Mouse (Mus musculus) midbrain, embryonic 13.5 days (tissue): ENCODE data around the gene Serpini2. TPM values are rescaled to one million over a fixed set of nuclear protein-coding genes. Genes with fewer than 3 reads are reported as not detected.
"Not testable (repeated sequence)": the region's sequence is repeated elsewhere in the genome, so short reads cannot be mapped to it uniquely, and the experiment has no call there.

Experiments
- ATAC-seq: fragments of 200-750 bp; cut with Nextera tagmentation; 2 replicates; pipeline ENCODE4 v1.8.0; 2017; ENCODE audit warnings: mild to moderate bottlenecking, moderate TSS enrichment, moderate library complexity
- H3K27ac ChIP-seq: fragments of 300-500 bp; sonication (generic); 2 replicates; pipeline ENCODE4 v1.5.1; 2015; ENCODE audit warnings: inconsistent platforms, mild to moderate bottlenecking, moderate library complexity
- H3K27me3 ChIP-seq: fragments of 300-500 bp; sonication (generic); 2 replicates; pipeline ENCODE4 v1.6.1; 2015; ENCODE audit warnings: mild to moderate bottlenecking, inconsistent platforms
- H3K36me3 ChIP-seq: fragments of 300-500 bp; sonication (generic); 2 replicates; pipeline ENCODE4 v1.6.1; 2015; ENCODE audit warnings: mild to moderate bottlenecking, inconsistent platforms
- H3K4me1 ChIP-seq: fragments of 300-500 bp; sonication (generic); replicated peaks from 2 replicates; pipeline ENCODE4 v1.6.1; 2015; ENCODE audit warnings: inconsistent platforms
- H3K4me2 ChIP-seq: fragments of 300-500 bp; sonication (generic); replicated peaks from 2 replicates; pipeline ENCODE4 v1.6.1; 2015; ENCODE audit warnings: moderate library complexity, mild to moderate bottlenecking, inconsistent platforms
- H3K4me3 ChIP-seq: fragments of 300-500 bp; sonication (generic); replicated peaks from 2 replicates; pipeline ENCODE4 v1.5.1; 2015; ENCODE audit warnings: mild to moderate bottlenecking, inconsistent platforms
- H3K9ac ChIP-seq: fragments of 300-500 bp; sonication (generic); replicated peaks from 2 replicates; pipeline ENCODE4 v1.6.1; 2015; ENCODE audit warnings: mild to moderate bottlenecking, inconsistent platforms
- H3K9me3 ChIP-seq: fragments of 300-500 bp; sonication (generic); 2 replicates; pipeline ENCODE4 v1.6.1; 2016; ENCODE audit warnings: mild to moderate bottlenecking, inconsistent platforms
- WGBS: fragments of 180-500 bp; shearing (Covaris S2); methylation state at CpG from one replicate; pipeline ENCODE4 v1.1.7; 2015; 5-methylcytosine and 5-hydroxymethylcytosine counted together
- polyA plus RNA-seq: library from polyadenylated mRNA; unstranded; fragments of >200 nt; fragmentation: Nextera tagmentation; extraction: Ambion mirVana; gene quantifications from 2 replicates; pipeline ENCODE4 v1.2.1, GENCODE M21; 2015

Gene Serpini2
- polyA plus RNA-seq = not detected in 2 replicates

DNA sequence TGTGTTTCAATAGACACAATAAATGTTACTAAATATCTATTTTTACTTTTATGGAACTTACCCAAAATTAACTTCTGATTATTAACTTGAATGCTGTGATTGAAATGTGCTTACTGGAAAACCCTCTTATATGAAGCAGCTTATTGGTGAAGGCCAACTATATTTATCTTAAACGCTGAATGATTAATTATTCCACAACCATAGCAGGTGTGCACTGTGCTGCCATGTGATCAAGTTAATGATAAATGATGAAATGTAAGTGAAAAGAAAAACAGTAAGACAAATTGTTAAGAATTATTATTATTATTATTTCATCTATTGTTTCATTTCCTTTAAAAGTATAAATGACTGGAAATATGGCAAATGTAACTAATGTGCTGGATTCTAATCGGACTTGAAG, at the start of gene Serpini2:
Gene Serpini2 (minus strand): TSS at position 101 of the 400 bp plus-strand sequence.
- WGBS = 89% methylated on average over 2 of the region's 2 CpGs
- H3K36me3 ChIP-seq = no peaks in the 10 kb centered on the region
- no peak within 1 kb of the TSS for H3K27ac ChIP-seq
- no peaks in the 10 kb centered on the region for H3K9me3 ChIP-seq
- no peak within 1 kb of the TSS for H3K4me3 ChIP-seq
- no peaks in the 10 kb centered on the region for H3K4me1 ChIP-seq
- H3K4me2 ChIP-seq = no peak within 1 kb of the TSS
- no peak within 1 kb of the TSS for H3K9ac ChIP-seq
- H3K27me3 ChIP-seq = no peaks in the 10 kb centered on the region
- ATAC-seq = no peak

DNA sequence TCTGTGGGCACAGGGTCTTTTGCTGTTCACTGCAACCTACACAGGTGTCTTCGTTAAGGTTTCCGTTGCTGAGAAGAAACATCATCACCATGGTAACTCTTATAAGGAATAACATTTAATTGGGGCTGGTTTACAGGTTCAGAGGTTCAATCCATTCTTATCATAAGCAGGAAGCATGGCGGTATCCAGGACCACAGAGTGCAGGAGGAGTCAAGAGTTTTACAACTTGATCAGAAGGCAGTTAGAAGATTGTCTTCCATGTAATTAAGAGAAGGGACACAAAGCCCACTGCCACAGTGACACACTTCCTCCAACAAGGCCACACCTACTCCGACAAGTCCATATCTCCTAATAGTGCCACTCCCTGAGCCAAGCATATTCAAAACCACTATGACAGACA, 39.0 kb upstream of the Serpini2 start:
- Histone ChIP-seq H3K27me3 (no peaks in the 10 kb centered on the region), H3K4me3 (no peak overlapping the region), H3K4me1 (no peaks in the 10 kb centered on the region), H3K36me3 (no peaks in the 10 kb centered on the region), H3K4me2 (no peak overlapping the region), H3K9ac (no peak overlapping the region), H3K9me3 (no peaks in the 10 kb centered on the region), H3K27ac (no peak overlapping the region)
- ATAC-seq = no peak
- WGBS = 89% methylated on average over 4 of the region's 4 CpGs

DNA sequence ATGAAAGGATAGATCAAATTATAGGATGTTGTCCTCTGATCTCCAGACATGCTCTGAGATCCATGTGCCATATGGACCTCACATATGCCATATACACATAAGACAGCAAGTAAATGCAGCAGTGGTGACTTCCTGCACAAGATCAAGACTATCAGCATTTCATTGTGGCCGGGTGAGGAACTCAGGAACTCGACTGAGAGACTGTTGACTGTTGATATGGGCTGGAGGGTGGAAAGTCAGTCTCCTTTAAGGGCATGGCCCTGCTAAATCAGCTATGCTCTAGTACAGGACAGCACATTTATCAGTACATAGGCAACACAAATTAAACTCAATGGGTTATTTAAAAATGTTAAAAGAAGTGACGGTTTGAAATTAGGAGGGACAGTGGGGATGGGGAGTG, 38.4 kb upstream of the Serpini2 start:
- WGBS = 82% methylated on average over 3 of the region's 3 CpGs
- Histone ChIP-seq H3K4me3 (no peak overlapping the region), H3K9ac (no peak overlapping the region), H3K27ac (no peak overlapping the region), H3K27me3 (no peaks in the 10 kb centered on the region), H3K4me1 (no peaks in the 10 kb centered on the region), H3K9me3 (no peaks in the 10 kb centered on the region), H3K4me2 (no peak overlapping the region), H3K36me3 (no peaks in the 10 kb centered on the region)
- no peak for ATAC-seq

DNA sequence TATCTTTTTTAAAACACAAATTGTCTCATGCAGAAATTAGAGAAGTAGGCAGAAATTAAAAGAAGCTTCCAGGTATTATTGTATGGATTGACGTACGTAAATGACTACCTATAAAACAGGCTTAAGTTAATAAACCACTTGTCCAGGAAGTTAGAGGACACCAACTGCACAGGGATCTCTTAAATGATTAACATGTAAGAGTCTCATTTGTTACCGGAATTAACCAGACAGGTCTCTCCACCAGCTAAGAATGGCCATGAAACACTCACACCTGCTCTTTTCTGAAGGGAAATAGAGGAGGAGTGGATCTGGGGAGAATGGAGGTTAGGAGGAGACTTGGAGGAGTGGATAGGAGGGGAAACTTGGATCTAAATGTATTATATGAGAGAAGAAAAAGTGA, 35.7 kb upstream of the Serpini2 start:
- WGBS = 93% methylated on average over 3 of the region's 3 CpGs
- no peak for ATAC-seq
- no peaks in the 10 kb centered on the region for H3K36me3 ChIP-seq

DNA sequence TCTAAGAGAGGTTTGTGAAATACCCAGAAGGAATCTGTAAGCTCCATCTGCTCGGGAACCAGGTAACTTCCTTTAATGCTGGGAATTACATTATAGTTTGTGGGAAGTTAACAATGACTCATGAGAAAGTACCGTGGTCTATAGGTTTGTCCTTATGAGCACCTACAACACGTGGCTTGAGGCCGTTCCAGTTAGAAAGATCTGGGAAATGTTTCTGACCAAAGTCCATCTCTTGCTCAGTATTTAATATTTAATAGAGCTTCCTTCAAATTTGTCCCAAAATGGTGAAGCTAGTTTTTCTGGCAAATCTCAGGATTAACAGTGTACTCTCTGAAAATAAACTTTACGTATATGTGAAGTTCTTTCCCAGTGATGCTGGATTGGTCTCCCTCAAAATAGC, 34.7 kb upstream of the Serpini2 start:
- no peak overlapping the region for H3K9ac ChIP-seq
- no peak overlapping the region for H3K4me3 ChIP-seq
- H3K4me1 ChIP-seq = no peaks in the 10 kb centered on the region
- H3K4me2 ChIP-seq = no peak overlapping the region
- no peaks in the 10 kb centered on the region for H3K27me3 ChIP-seq
- no peaks in the 10 kb centered on the region for H3K9me3 ChIP-seq
- no peaks in the 10 kb centered on the region for H3K36me3 ChIP-seq
- H3K27ac ChIP-seq = no peak overlapping the region
- ATAC-seq = no peak
- 92% methylated on average over 5 of the region's 5 CpGs for WGBS

More for the DNA sequence above, 35.7 kb upstream of the Serpini2 start:
- Histone ChIP-seq H3K4me1 (no peaks in the 10 kb centered on the region), H3K9me3 (no peaks in the 10 kb centered on the region), H3K9ac (no peak overlapping the region), H3K27me3 (no peaks in the 10 kb centered on the region), H3K4me3 (no peak overlapping the region), H3K4me2 (no peak overlapping the region), H3K27ac (no peak overlapping the region)

DNA sequence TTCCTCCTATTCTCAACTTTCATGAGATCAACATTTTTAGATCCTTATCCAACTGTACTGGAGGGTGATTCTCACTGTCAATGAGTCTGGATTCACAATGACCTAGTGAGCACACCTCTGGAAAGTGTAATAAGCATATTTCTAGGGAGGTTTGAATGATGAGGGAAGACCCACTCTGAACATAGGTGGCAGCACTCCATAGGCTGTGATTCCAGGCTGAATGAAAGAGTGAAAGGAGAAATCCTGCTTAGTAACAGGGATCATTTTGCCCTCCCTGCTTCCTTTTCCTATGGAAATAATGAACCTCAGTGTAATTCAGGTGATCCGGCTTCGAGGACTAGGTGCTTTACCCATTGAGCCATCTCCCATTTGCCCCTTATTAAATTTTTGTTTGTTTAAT, 31.2 kb upstream of the Serpini2 start:
- no peaks in the 10 kb centered on the region for H3K27me3 ChIP-seq
- 94% methylated on average over 2 of the region's 2 CpGs for WGBS
- no peak overlapping the region for H3K9ac ChIP-seq
- no peak overlapping the region for H3K4me3 ChIP-seq
- H3K4me1 ChIP-seq = peaks cover 11% of the 10 kb centered on the region
- no peak overlapping the region for H3K27ac ChIP-seq
- H3K9me3 ChIP-seq = no peaks in the 10 kb centered on the region
- no peak overlapping the region for H3K4me2 ChIP-seq
- ATAC-seq = no peak
- no peaks in the 10 kb centered on the region for H3K36me3 ChIP-seq

DNA sequence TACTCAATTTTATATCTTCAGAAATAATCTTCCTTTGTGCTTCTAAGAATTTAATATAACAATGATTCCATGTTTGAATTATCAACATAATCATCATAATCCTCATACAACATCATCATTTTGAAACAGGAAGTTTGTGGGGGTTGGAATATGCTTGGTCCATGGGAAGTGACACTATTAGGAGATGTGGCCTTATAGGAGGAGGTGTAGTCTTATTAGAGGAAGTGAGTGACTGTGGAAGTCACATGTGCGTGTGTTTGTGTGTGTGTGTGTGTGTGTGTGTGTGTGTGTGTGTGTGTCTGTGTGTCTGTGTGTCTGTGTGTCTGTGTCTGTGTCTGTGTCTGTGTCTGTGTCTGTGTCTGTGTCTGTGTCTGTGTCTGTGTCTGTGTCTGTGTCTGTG, 29.6 kb upstream of the Serpini2 start:
- H3K27ac ChIP-seq, H3K9me3 ChIP-seq: not testable (repeated sequence)

DNA sequence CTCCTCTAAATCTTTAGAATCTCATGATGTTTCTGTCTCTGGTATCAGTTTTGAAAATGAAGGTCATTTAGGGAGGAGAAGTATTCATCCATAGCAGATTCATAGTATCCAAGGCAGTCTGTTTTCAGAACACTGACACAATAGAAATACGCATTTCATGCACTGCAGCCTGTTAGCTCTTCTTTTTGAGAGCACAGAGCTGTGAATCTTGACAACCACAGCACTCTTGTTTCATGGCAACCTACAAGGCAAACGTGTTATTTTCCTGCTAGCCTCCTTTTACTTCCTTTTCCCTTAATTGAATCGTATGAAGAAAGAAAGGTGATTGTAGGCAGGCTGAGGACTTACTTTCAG, 27.9 kb upstream of the Serpini2 start:
- H3K36me3 ChIP-seq = no peaks in the 10 kb centered on the region
- WGBS = 31% methylated on average over 3 of the region's 3 CpGs
- peaks cover 11% of the 10 kb centered on the region for H3K4me1 ChIP-seq
- no peak overlapping the region for H3K9ac ChIP-seq
- H3K4me3 ChIP-seq = no peak overlapping the region
- H3K4me2 ChIP-seq = no peak overlapping the region
- no peaks in the 10 kb centered on the region for H3K27me3 ChIP-seq
- no peaks in the 10 kb centered on the region for H3K9me3 ChIP-seq
- no peak overlapping the region for H3K27ac ChIP-seq
- ATAC-seq = no peak

More for the DNA sequence above, 29.6 kb upstream of the Serpini2 start:
- H3K4me1 ChIP-seq = peaks cover 11% of the 10 kb centered on the region
- H3K4me2 ChIP-seq, H3K36me3 ChIP-seq, H3K27me3 ChIP-seq, H3K9ac ChIP-seq, ATAC-seq, H3K4me3 ChIP-seq: not testable (repeated sequence)
- WGBS = 100% methylated on average over 1 of the region's 1 CpGs

DNA sequence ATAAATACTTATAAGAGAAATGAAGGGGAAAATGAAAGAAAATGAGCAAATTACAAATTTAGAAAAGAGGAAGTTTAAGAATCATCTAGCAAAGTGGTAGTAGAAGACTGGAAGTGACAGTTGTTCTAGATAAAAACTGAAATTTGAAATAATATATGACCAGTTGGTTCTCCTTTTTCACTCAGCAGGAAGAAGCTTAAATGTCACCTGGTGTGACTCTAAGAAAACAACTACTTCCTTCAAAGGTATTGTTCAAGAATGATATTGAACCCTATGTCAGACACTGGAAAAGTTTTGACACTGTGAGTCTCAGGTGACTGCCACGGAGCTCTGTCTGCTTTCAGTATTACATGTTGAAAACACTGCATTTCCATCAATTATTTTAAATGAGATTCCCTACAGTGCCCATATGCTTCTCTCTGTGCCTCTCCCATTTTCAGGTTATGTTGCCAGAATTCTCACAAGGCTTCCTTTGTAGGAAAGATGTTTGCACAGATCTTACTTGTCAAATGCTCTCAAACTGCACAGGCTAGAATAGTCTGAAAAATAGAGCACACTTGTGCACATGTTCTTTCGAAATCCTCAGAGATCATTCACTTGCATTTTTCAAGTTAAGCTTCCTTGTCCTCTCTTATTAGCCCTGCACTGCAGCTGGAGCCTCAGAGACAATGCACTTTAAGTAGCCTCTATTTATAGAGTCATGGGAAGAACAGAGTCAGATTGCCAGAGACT, 27.3 kb upstream of the Serpini2 start:
- Histone ChIP-seq H3K4me2 (no peak overlapping the region), H3K27ac (no peak overlapping the region), H3K9me3 (no peaks in the 10 kb centered on the region), H3K9ac (no peak overlapping the region), H3K4me1 (peaks cover 11% of the 10 kb centered on the region), H3K4me3 (no peak overlapping the region), H3K36me3 (no peaks in the 10 kb centered on the region), H3K27me3 (no peaks in the 10 kb centered on the region)
- 34% methylated on average over 2 of the region's 2 CpGs for WGBS
- ATAC-seq = 0 out of 2 replicates have a peak, but pooled peaks have one; percentile 17

DNA sequence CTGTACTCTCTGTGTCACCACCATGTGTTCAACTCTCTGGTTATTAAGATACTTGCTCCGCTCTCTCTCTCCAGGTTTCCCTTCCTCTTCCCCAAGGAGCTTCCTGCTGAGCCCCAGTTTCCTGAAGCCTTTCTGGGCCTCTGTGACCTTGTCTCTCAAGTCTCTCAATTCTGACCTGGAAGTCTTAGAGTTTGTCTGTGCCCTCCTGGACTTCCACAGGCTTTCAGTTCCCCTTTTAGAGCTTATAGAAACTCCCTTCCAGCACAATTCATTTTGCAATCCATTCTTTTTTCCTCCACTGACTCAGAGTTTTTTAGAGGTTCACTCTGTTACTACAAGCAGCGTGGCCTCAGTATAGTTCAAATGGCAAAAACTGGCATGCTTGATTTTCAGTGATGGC, 23.4 kb upstream of the Serpini2 start:
- Histone ChIP-seq H3K9ac (no peak overlapping the region), H3K36me3 (no peaks in the 10 kb centered on the region), H3K4me1 (peaks cover 11% of the 10 kb centered on the region), H3K4me2 (no peak overlapping the region), H3K4me3 (no peak overlapping the region), H3K27me3 (no peaks in the 10 kb centered on the region), H3K27ac (no peak overlapping the region), H3K9me3 (no peaks in the 10 kb centered on the region)
- ATAC-seq = no peak
- 91% methylated on average over 2 of the region's 2 CpGs for WGBS

DNA sequence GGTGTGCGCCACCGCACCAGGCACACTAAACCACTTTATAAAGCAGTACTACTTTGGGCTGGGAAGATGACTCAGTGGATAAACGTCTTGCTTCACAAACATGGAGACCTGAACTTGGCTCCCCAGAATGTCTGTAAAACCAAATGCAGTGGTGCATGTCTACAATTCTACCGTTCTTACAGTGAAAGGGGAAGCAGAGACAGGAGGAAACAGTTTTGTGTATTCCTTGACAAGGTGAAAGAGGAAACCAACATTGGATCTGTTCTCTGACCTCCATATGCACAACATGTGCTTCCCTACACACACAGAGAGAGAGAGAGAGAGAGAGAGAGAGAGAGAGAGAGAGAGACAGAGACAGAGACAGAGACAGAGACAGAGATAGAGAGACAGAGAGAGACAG, 7.6 kb upstream of the Serpini2 start:
- no peaks in the 10 kb centered on the region for H3K27me3 ChIP-seq
- ATAC-seq = no peak
- 87% methylated on average over 4 of the region's 4 CpGs for WGBS
- no peak overlapping the region for H3K27ac ChIP-seq
- H3K4me2 ChIP-seq = no peak overlapping the region
- H3K4me3 ChIP-seq = no peak overlapping the region
- no peak overlapping the region for H3K9ac ChIP-seq
- H3K36me3 ChIP-seq = no peaks in the 10 kb centered on the region
- H3K4me1 ChIP-seq = no peaks in the 10 kb centered on the region
- no peaks in the 10 kb centered on the region for H3K9me3 ChIP-seq

DNA sequence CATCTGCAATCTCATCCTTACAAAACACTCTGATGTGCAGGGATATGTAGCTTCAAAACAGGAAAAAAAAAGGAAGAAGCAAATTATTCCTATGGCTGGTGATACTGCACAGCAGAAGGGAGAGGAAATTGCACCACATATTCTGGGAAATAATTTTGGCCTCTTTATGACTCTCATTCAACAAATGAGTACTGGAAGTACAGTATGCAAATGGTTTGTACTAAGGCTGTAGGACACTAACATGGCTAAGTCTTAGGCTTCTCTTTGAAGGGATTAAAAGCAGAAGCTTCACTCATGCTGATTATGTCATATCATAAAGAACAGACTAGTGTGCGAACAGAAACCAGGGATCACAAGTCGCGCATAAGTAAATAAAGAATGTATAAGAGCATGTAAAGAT, 6.6 kb upstream of the Serpini2 start:
- no peaks in the 10 kb centered on the region for H3K36me3 ChIP-seq
- no peak overlapping the region for H3K4me3 ChIP-seq

DNA sequence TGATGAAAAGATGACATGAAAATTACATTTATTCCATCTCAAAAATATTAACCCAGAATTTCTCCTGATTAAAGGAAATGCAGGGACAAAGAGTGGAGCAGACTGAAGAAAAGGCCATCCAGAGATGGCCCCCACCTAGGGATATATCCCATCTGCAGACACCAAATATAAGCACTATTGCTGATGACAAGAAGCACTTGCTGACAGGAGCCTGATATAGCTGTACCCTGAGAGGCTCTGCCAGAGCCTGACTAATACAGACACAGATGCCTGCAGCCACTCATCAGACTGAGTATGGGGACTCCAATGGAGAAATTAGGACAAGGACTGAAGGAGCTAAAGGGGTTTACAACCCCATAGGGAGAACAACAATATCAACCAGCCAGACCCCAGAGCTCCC, 5.2 kb upstream of the Serpini2 start:
- Histone ChIP-seq H3K36me3 (no peaks in the 10 kb centered on the region), H3K4me3 (no peak overlapping the region), H3K9ac (no peak overlapping the region), H3K27me3 (no peaks in the 10 kb centered on the region), H3K4me1 (no peaks in the 10 kb centered on the region), H3K27ac (no peak overlapping the region), H3K9me3 (no peaks in the 10 kb centered on the region), H3K4me2 (no peak overlapping the region)
- no peak for ATAC-seq

More for the DNA sequence above, 6.6 kb upstream of the Serpini2 start:
- H3K9me3 ChIP-seq = no peaks in the 10 kb centered on the region
- 84% methylated on average over 3 of the region's 3 CpGs for WGBS
- H3K27ac ChIP-seq = no peak overlapping the region
- ATAC-seq = no peak
- H3K4me1 ChIP-seq = no peaks in the 10 kb centered on the region
- no peaks in the 10 kb centered on the region for H3K27me3 ChIP-seq
- no peak overlapping the region for H3K4me2 ChIP-seq
- no peak overlapping the region for H3K9ac ChIP-seq
